Mouse (Mus musculus): ENCODE measurements around the gene Egfl8.
A peak's percentile ranks its signal among the peaks of the same experiment; 100 is the strongest.

DNA sequence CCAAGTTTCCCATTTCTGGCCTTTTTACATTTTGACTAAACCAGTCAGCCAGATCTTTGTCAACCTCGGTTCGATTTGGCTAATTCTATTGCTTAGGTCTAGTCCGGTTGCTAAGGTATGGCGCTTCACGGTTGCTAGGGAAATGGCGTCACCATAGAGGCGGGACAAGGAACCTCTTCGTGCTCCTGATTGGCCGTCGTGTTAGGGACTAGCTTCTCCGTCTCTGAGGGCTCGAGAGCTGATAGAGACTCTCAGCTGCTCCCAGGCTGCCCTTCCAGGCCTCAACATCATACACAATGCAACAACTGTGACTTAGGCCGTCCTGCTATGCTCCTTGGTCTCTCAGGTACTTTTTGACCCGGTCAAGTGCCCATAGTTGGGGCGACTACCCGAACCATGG lies 28.8 kb upstream of the Egfl8 start, which contains the start of gene Fkbpl:
- no peak for TF ChIP-seq MAX (IDR thresholded peaks at IDR 0.05; ENCODE audit: low read depth)
- TF ChIP-seq POLR2A (IDR thresholded peaks at IDR 0.05; ENCODE audit: insufficient read length, low read depth): peak; percentile 74
- no peak for TF ChIP-seq USF1 (IDR thresholded peaks at IDR 0.05; ENCODE audit: low read depth)
- no peak for TF ChIP-seq SRF (IDR thresholded peaks at IDR 0.05; ENCODE audit: control insufficient read depth, insufficient read length, low read depth)
- TF ChIP-seq TCF12 (IDR thresholded peaks at IDR 0.05; ENCODE audit: insufficient read depth, poor library complexity, severe bottlenecking): no peak
- TF ChIP-seq MYOG (IDR thresholded peaks at IDR 0.05; ENCODE audit: control insufficient read depth in 1 of 3, insufficient read depth in 1 of 3, insufficient read length in 2 of 3, low read depth in 2 of 3): peak in 1 of 3 experiments; percentile 41
- no peak for TF ChIP-seq TCF3 (IDR thresholded peaks at IDR 0.05; ENCODE audit: insufficient read length, low read depth)

Data from myocyte (in vitro differentiated cells).